Mouse (Mus musculus) erythroblast, embryonic 14.5 days (primary cell): ENCODE results near the gene Kmt2e. TPM values are rescaled to one million over a fixed set of nuclear protein-coding genes. Genes with fewer than 3 reads are reported as not detected.
"Not testable (repeated sequence)": the region's sequence is repeated elsewhere in the genome, so short reads cannot be mapped to it uniquely, and the experiment has no call there.

Experiments used
- H3K27me3 ChIP-seq: 2 replicates; pipeline ENCODE4 v1.6.1; 2012; ENCODE audit warnings: inconsistent platforms; ENCODE audit not compliant: control insufficient read depth
- H3K36me3 ChIP-seq: 2 replicates; pipeline ENCODE4 v1.6.1; 2012; ENCODE audit warnings: mild to moderate bottlenecking, inconsistent platforms; ENCODE audit not compliant: control insufficient read depth
- H3K4me1 ChIP-seq: 2 replicates; pipeline ENCODE4 v1.6.1; 2012; ENCODE audit warnings: inconsistent platforms; ENCODE audit not compliant: control insufficient read depth
- H3K4me3 ChIP-seq: replicated peaks from 2 replicates; pipeline ENCODE3; 2012; ENCODE audit warnings: moderate library complexity, mild to moderate bottlenecking, inconsistent platforms
- H3K9me3 ChIP-seq: 2 replicates; pipeline ENCODE4 v1.6.1; 2012; ENCODE audit warnings: low read length, inconsistent platforms, mixed read lengths; ENCODE audit not compliant: control insufficient read depth
- GATA1 ChIP-seq: IDR thresholded peaks from 2 replicates; pipeline ENCODE4 v1.6.1; 2012; ENCODE audit warnings: low read length, inconsistent platforms, mixed read lengths
- TAL1 ChIP-seq: IDR thresholded peaks from 3 replicates; pipeline ENCODE4 v1.6.1; 2012; ENCODE audit warnings: low read length, inconsistent platforms, mixed read lengths
- polyA plus RNA-seq: library from polyadenylated mRNA; stranded (reverse); fragments of >175 nt; gene quantifications from 2 replicates; pipeline ENCODE4 v1.2.3, GENCODE M21; 2012

Gene Kmt2e
- polyA plus RNA-seq, 1 experiment: 1.4 TPM

GRCm38 (mm10) chr5:23519679-23520078, 85.4 kb downstream of the Kmt2e start:
- peaks cover 7% of the 10 kb centered on the region for H3K36me3 ChIP-seq

GRCm38 (mm10) chr5:23521645-23522044, 87.4 kb downstream of the Kmt2e start:
- Histone ChIP-seq H3K4me1 (no peaks in the 10 kb centered on the region), H3K9me3 (no peaks in the 10 kb centered on the region)
- TF ChIP-seq TAL1 (no peak), GATA1 (no peak)

More at GRCm38 (mm10) chr5:23519679-23520078, 85.4 kb downstream of the Kmt2e start:
- no peaks in the 10 kb centered on the region for H3K9me3 ChIP-seq
- H3K27me3 ChIP-seq: no peaks in the 10 kb centered on the region
- TF ChIP-seq GATA1 (no peak), TAL1 (no peak)
- no peak overlapping the region for H3K4me3 ChIP-seq
- no peaks in the 10 kb centered on the region for H3K4me1 ChIP-seq

GRCm38 (mm10) chr5:23523936-23524335, 89.7 kb downstream of the Kmt2e start:
- TF ChIP-seq TAL1 (no peak), GATA1 (no peak)
- no peaks in the 10 kb centered on the region for H3K27me3 ChIP-seq
- H3K4me3 ChIP-seq: no peak overlapping the region
- H3K36me3 ChIP-seq: peaks cover 8% of the 10 kb centered on the region
- no peaks in the 10 kb centered on the region for H3K4me1 ChIP-seq
- no peaks in the 10 kb centered on the region for H3K9me3 ChIP-seq

More at GRCm38 (mm10) chr5:23521645-23522044, 87.4 kb downstream of the Kmt2e start:
- Histone ChIP-seq H3K36me3 (peaks cover 8% of the 10 kb centered on the region), H3K27me3 (no peaks in the 10 kb centered on the region), H3K4me3 (no peak overlapping the region)

DNA sequence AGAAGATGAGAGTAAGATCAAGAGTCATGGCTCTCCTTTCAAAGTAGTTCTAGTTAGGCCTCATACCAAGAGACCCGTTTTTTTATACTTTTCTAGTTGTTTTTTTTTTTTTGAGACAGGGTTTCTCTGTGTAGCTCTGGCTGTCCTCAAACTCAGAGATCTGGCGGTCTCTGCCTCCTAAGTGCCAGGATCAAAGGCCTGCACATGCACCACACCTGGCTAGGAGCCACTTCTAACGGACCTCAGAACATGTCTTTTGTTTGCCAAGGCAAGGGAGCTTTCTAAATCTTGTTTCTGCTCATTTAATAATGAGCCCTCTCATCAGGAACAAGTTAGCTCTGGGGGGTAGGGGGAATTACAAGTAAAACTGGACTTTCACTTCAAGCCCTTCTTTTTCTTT, 90.4 kb downstream of the Kmt2e start:
- H3K4me3 ChIP-seq: no peak overlapping the region
- no peaks in the 10 kb centered on the region for H3K9me3 ChIP-seq
- no peaks in the 10 kb centered on the region for H3K4me1 ChIP-seq
- no peaks in the 10 kb centered on the region for H3K27me3 ChIP-seq
- no peak for TF ChIP-seq TAL1
- no peak for TF ChIP-seq GATA1
- peaks cover 8% of the 10 kb centered on the region for H3K36me3 ChIP-seq

GRCm38 (mm10) chr5:23531100-23531499, 96.9 kb downstream of the Kmt2e start:
- no peaks in the 10 kb centered on the region for H3K36me3 ChIP-seq
- H3K4me3 ChIP-seq: no peak overlapping the region
- no peaks in the 10 kb centered on the region for H3K4me1 ChIP-seq
- no peak for TF ChIP-seq TAL1
- no peak for TF ChIP-seq GATA1
- H3K9me3 ChIP-seq: no peaks in the 10 kb centered on the region
- H3K27me3 ChIP-seq: no peaks in the 10 kb centered on the region

GRCm38 (mm10) chr5:23531541-23532096, 97.4 kb downstream of the Kmt2e start:
- H3K4me3 ChIP-seq: no peak overlapping the region
- no peaks in the 10 kb centered on the region for H3K27me3 ChIP-seq
- no peak for TF ChIP-seq TAL1
- no peak for TF ChIP-seq GATA1
- no peaks in the 10 kb centered on the region for H3K4me1 ChIP-seq
- H3K9me3 ChIP-seq: no peaks in the 10 kb centered on the region
- no peaks in the 10 kb centered on the region for H3K36me3 ChIP-seq

DNA sequence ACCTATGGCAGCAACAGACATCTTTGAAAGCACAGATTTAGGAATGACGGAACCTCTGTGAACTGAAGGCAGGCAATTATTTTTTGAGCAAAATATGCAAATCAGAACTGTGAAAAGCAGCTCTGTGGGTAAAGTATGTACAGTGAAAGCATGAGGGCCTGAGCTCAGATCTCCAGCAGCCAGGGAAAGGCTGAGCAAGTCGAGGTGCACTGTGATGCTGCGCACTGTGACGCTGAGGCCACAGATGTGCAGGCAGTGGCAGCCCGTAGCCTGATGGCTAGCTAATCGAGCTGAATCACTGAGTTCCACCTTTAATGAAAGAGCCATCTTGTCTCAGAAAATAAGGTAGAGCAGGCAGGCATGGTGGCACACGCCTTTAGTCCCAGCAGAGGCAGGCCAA, 101.5 kb downstream of the Kmt2e start:
- Histone ChIP-seq H3K4me3 (no peak overlapping the region), H3K36me3 (no peaks in the 10 kb centered on the region), H3K4me1 (no peaks in the 10 kb centered on the region; the same call in 1 of the 2 replicates), H3K9me3 (no peaks in the 10 kb centered on the region), H3K27me3 (no peaks in the 10 kb centered on the region)
- TF ChIP-seq TAL1: no peak
- no peak for TF ChIP-seq GATA1

GRCm38 (mm10) chr5:23551687-23552086, 117.4 kb downstream of the Kmt2e start:
- Histone ChIP-seq H3K27me3 (no peaks in the 10 kb centered on the region), H3K4me1 (no peaks in the 10 kb centered on the region), H3K9me3 (no peaks in the 10 kb centered on the region), H3K36me3 (no peaks in the 10 kb centered on the region; the same call in 1 of the 2 replicates), H3K4me3 (no peak overlapping the region)
- TF ChIP-seq GATA1 (no peak), TAL1 (no peak)

DNA sequence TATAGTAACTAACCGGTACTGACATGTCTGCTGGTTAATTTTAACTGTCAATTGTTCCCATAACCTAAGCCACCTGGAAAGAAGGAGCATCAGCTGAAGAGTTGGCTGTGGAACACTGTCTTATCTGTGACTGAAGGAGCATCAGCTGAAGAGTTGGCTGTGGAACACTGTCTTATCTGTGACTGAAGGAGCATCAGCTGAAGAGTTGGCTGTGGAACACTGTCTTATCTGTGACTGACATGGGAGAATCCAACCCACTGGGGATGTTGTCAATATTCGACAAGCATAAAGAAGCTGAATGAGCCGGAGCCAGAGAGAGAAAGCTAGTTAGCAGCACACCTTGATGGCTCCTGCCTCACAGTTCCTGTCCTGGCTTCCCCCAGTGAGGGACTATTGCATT, 119.1 kb downstream of the Kmt2e start:
- not testable (repeated sequence) for H3K9me3 ChIP-seq, H3K36me3 ChIP-seq, H3K4me3 ChIP-seq, H3K27me3 ChIP-seq, H3K4me1 ChIP-seq
